ENCODE assay signal across 14 mouse cellular contexts in the genomic region with DNA sequence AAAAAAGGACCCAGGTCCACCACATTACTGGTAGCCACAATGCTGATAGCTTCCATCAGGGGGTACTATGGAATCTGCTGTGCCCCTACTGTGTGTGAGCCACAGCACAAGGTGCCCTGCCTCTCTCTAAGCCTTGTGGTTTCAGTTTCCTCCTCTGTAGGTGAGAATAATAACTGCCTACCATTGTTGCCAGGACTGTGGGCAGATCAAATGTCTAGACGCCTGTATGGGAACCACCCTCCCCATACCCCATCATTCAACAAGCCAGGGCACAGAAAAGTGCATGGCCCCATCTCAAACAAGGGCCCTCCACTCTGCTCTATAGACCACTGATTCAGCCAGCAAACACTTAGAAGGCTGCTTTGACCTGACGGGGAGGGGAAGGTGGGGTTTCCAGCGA.
DNase-seq lines count a peak whose midpoint lies in the region; ATAC-seq lines count a peak whose summit lies in the region.
"Had no signal": no experiment of that assay in that cellular context is flagged by ENCODE, and none has a peak within 500 bp of the region (broad histone marks: within the 10 kb centered on the region; RNA-seq: fewer than 3 reads in every experiment).

No protein-coding gene starts in this region.

- no peak overlapping the region for H3K4me2 ChIP-seq in heart, embryonic 16.5 days (ENCODE audit: low read depth, low read length)
- no peak overlapping the region for H3K4me2 ChIP-seq in heart, embryonic 12.5 days
- no peak overlapping the region for H3K4me2 ChIP-seq in forebrain, embryonic 14.5 days (ENCODE audit: low read length)
- H3K4me2 ChIP-seq in midbrain, embryonic 12.5 days (replicated peaks): 0 out of 2 replicates have a peak overlapping the region, but pooled peaks have one; percentile 27
- H3K4me2 ChIP-seq: limb, embryonic 15.5 days had no signal

- no peaks in the 10 kb centered on the region for H3K36me3 ChIP-seq in heart, embryonic 16.5 days (ENCODE audit: control insufficient read depth, insufficient read depth)
- no peaks in the 10 kb centered on the region for H3K36me3 ChIP-seq in heart, embryonic 12.5 days
- no peaks in the 10 kb centered on the region for H3K36me3 ChIP-seq in forebrain, embryonic 14.5 days (ENCODE audit: control insufficient read depth, insufficient read depth, low read length)
- no peaks in the 10 kb centered on the region for H3K36me3 ChIP-seq in midbrain, embryonic 12.5 days
- H3K36me3 ChIP-seq: hindbrain, embryonic 15.5 days; limb, embryonic 15.5 days had no signal

- no peak for ATAC-seq in heart, embryonic 16.5 days (replicated peaks; ENCODE audit: extremely low read depth, insufficient read depth, low FRiP score)
- no peak for ATAC-seq in heart, embryonic 12.5 days (ENCODE audit: insufficient number of reproducible peaks, low FRiP score)
- ATAC-seq in CD4-positive, CD25-positive, alpha-beta regulatory T cell, adult 4 months: peak; percentile 86
- no peak for ATAC-seq in forebrain, embryonic 14.5 days
- no peak for ATAC-seq in midbrain, embryonic 12.5 days (ENCODE audit: low FRiP score, low read depth)

- H3K4me3 ChIP-seq in heart, embryonic 16.5 days (ENCODE audit: low read length): no peak overlapping the region
- H3K4me3 ChIP-seq in heart, embryonic 12.5 days: no peak overlapping the region
- no peak overlapping the region for H3K4me3 ChIP-seq in forebrain, embryonic 14.5 days (ENCODE audit: low read depth, low read length)
- H3K4me3 ChIP-seq in midbrain, embryonic 12.5 days: no peak overlapping the region
- H3K4me3 ChIP-seq: erythroblast, embryonic 14.5 days; hindbrain, embryonic 15.5 days; limb, embryonic 15.5 days had no signal

- peaks cover 3% of the 10 kb centered on the region; the same call in 1 of the 2 replicates for H3K9me3 ChIP-seq in heart, embryonic 16.5 days (replicated peaks; ENCODE audit: control insufficient read depth, low read length)
- H3K9me3 ChIP-seq in heart, embryonic 12.5 days (replicated peaks): no peaks in the 10 kb centered on the region; the same call in 1 of the 2 replicates
- no peaks in the 10 kb centered on the region for H3K9me3 ChIP-seq in forebrain, embryonic 14.5 days (replicated peaks; ENCODE audit: control insufficient read depth, low read length)
- no peaks in the 10 kb centered on the region for H3K9me3 ChIP-seq in midbrain, embryonic 12.5 days
- H3K9me3 ChIP-seq: hindbrain, embryonic 15.5 days; limb, embryonic 15.5 days had no signal

- no peak overlapping the region for H3K27ac ChIP-seq in heart, embryonic 16.5 days (ENCODE audit: low read length)
- no peak overlapping the region for H3K27ac ChIP-seq in heart, embryonic 12.5 days (ENCODE audit: poor library complexity, severe bottlenecking)
- peak overlapping the region; percentile 44; the same call in 1 of the 2 replicates for H3K27ac ChIP-seq in forebrain, embryonic 14.5 days (ENCODE audit: low read depth, low read length)
- H3K27ac ChIP-seq in midbrain, embryonic 12.5 days (replicated peaks): peak overlapping the region; percentile 67
- H3K27ac ChIP-seq: limb, embryonic 15.5 days had no signal

- peaks cover 12% of the 10 kb centered on the region for H3K4me1 ChIP-seq in heart, embryonic 16.5 days (ENCODE audit: control insufficient read depth, insufficient read depth, low read length)
- peaks cover 21% of the 10 kb centered on the region for H3K4me1 ChIP-seq in heart, embryonic 12.5 days (replicated peaks)
- peaks cover 41% of the 10 kb centered on the region for H3K4me1 ChIP-seq in forebrain, embryonic 14.5 days (ENCODE audit: control insufficient read depth, insufficient read depth, low read length)
- peaks cover 60% of the 10 kb centered on the region for H3K4me1 ChIP-seq in midbrain, embryonic 12.5 days

- H3K9ac ChIP-seq in heart, embryonic 16.5 days (ENCODE audit: low read length): 0 out of 2 replicates have a peak overlapping the region, but pooled peaks have one; percentile 32
- no peak overlapping the region for H3K9ac ChIP-seq in heart, embryonic 12.5 days
- no peak overlapping the region for H3K9ac ChIP-seq in forebrain, embryonic 14.5 days (ENCODE audit: low read length)
- no peak overlapping the region for H3K9ac ChIP-seq in midbrain, embryonic 12.5 days (replicated peaks)
- H3K9ac ChIP-seq: hindbrain, embryonic 15.5 days; limb, embryonic 15.5 days had no signal

- H3K27me3 ChIP-seq in heart, embryonic 16.5 days (ENCODE audit: control insufficient read depth, insufficient read depth, low read length): no peaks in the 10 kb centered on the region
- H3K27me3 ChIP-seq in heart, embryonic 12.5 days (replicated peaks): peaks cover 6% of the 10 kb centered on the region; the same call in 1 of the 2 replicates
- no peaks in the 10 kb centered on the region for H3K27me3 ChIP-seq in forebrain, embryonic 14.5 days (replicated peaks; ENCODE audit: control insufficient read depth, insufficient read depth, low read length)
- H3K27me3 ChIP-seq in midbrain, embryonic 12.5 days: peaks cover 5% of the 10 kb centered on the region; the same call in 1 of the 2 replicates
- H3K27me3 ChIP-seq: hindbrain, embryonic 15.5 days; limb, embryonic 15.5 days had no signal

- WGBS in heart, embryonic 16.5 days: 50% methylated on average over 3 of the region's 3 CpGs
- WGBS in heart, embryonic 12.5 days: 64% methylated on average over 3 of the region's 3 CpGs
- 69% methylated on average over 3 of the region's 3 CpGs for WGBS in forebrain, embryonic 14.5 days
- 58% methylated on average over 3 of the region's 3 CpGs for WGBS in midbrain, embryonic 12.5 days

- DNase-seq in forebrain, embryonic 14.5 days (ENCODE audit: low spot score): no peak
- DNase-seq in embryo, embryonic 10 days (ENCODE audit: low spot score): no peak
- DNase-seq in thymus, postnatal 10 days (ENCODE audit: low spot score in 2 of 2): no peak
- no peak for DNase-seq in right cerebral cortex, postnatal 25 days
- DNase-seq: cerebellum, adult 2 months; kidney, postnatal 10 days; thymus, postnatal 25 days had no signal

Comparison
In these comparisons a context has a peak if more than half of its experiments do, and no peak if none do; other contexts are left out.
1. H3K27ac ChIP-seq: peak in forebrain, embryonic 14.5 days (single experiment) and midbrain, embryonic 12.5 days (single experiment); none in heart, embryonic 16.5 days (single experiment) and heart, embryonic 12.5 days (single experiment).